Mouse (Mus musculus): ENCODE data around the gene Sf3a2. TPM values are rescaled to one million over a fixed set of nuclear protein-coding genes. Genes with fewer than 3 reads are reported as not detected.
A peak's percentile ranks its signal among the peaks of the same experiment; 100 is the strongest.

The Sf3a2 gene
- polyA plus RNA-seq, 1 experiment from 2014 or later = 77.1 TPM

DNA sequence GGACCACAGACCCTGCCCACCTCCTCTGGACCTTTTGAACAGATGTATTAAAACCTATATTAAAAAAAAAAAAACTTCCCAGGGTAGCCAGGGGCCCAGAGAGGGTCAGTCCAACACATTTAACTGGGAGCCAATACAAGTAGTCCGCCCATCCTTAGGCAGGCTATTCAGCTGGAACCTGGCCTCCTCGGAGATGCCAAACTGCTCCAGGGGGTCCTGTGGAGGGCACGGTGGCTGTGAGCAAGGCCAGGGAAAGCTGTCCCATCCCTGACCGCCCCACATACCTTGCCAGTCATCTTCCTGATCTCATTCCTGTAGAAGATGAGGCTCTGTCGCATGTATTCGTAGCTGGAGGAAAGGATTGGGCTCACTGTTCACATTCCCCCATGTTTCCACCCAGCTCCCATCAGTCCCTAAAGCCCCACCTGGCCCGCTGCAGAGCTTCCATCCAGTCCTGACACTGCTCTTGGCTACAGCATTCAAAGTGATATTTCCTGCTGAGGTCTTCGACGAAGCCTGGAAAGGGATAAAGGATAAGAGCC lies 1.6 kb upstream of the Sf3a2 start:
- peak overlapping the region; percentile 96 for H3K4me3 ChIP-seq (replicated peaks)
- H3K27me3 ChIP-seq = no peaks in the 10 kb centered on the region
- peaks cover 33% of the 10 kb centered on the region for H3K4me1 ChIP-seq
- peaks cover 66% of the 10 kb centered on the region for H3K36me3 ChIP-seq (replicated peaks)
- ATAC-seq (ENCODE audit: low FRiP score) = no peak
- WGBS = 90% methylated on average over 9 of the region's 9 CpGs
- H3K27ac ChIP-seq = no peak overlapping the region
- peak overlapping the region; percentile 89 for H3K4me2 ChIP-seq
- H3K9ac ChIP-seq = peak overlapping the region; percentile 98; the same call in 1 of the 2 replicates
- no peaks in the 10 kb centered on the region for H3K9me3 ChIP-seq

DNA sequence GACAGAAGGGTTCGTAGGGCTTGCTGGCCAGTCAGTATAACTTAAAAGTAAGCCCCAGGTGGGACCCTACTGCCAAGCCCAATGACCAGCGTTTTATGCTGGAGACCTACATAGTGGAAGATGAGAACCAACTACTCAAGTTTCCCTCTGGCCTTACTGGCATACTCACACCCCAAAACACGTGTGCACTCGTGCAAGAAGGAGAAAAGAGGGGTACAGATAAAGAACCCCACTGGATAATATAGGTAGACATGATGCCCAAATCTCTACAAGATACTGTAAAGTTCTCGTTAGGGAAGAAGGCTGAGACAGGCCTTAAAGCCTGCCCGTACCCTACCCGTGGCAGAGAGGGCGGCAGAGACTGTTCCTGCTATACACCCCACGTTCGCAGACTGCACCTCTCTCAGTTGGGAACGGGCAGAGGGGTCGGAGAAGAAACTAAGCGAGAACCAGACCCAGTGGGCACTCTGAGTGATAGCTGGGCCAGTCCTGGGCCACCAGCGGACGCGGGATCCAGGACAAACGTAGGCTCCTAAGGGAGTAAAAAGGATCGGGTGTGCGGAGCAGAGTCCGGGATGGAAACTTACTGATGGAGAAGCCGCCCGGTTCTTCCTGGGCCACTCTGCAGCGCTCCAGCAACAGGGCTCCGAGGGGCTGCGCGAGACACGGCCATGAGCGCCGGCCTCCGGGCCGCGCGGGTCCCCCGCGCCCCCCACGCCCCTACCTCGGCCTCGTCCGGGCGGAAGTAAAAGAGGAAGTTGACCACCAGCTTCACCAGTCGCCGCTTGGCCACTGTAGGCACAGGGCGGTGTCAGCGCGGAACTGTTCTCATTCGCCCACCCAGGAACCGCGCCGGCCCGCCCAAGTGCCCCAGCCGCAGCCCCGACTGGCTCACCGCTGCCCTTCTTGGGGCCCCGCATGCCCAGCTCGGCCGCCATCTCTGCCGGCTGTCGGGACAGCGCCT lies 530 bp upstream of the Sf3a2 start:
- 3% methylated on average over 59 of the region's 59 CpGs for WGBS
- H3K4me1 ChIP-seq = peaks cover 33% of the 10 kb centered on the region
- H3K27me3 ChIP-seq = no peaks in the 10 kb centered on the region
- H3K27ac ChIP-seq = peak overlapping the region; percentile 97
- peak overlapping the region; percentile 98 for H3K9ac ChIP-seq
- peak overlapping the region; percentile 89 for H3K4me2 ChIP-seq
- ATAC-seq (ENCODE audit: low FRiP score) = peak; percentile 73
- H3K36me3 ChIP-seq (replicated peaks) = peaks cover 66% of the 10 kb centered on the region
- H3K9me3 ChIP-seq = no peaks in the 10 kb centered on the region
- H3K4me3 ChIP-seq (replicated peaks) = peak overlapping the region; percentile 96

DNA sequence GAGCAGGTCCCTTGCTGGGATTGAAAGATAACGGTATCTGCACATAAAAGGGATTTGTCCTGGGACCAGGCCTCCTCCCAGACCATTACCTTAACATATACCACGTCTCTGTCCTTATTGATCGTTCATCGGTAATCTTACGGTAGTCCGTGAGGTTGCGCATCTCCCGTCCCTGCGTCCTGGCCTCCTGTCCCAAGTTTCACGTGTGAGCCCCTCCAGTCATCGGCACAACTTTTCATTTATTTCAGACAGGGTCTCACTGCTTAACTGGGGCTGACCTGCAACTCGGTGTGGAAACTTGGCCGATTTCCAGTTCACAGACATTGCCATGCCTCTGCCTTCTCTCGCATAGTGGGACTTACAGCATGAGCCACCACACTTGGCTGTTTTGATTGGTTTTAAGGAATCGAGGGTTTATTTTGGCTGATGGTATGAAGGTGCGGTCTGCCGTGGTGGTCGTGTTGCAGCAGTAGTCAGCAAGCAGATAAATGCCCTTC lies 1.1 kb downstream of the Sf3a2 start:
- no peak for ATAC-seq (ENCODE audit: low FRiP score)
- H3K4me3 ChIP-seq (replicated peaks) = peak overlapping the region; percentile 96
- 2% methylated on average over 18 of the region's 18 CpGs for WGBS
- peaks cover 66% of the 10 kb centered on the region for H3K36me3 ChIP-seq (replicated peaks)
- no peaks in the 10 kb centered on the region for H3K9me3 ChIP-seq
- H3K4me1 ChIP-seq = peaks cover 33% of the 10 kb centered on the region
- H3K27me3 ChIP-seq = no peaks in the 10 kb centered on the region
- H3K4me2 ChIP-seq = peak overlapping the region; percentile 89
- peak overlapping the region; percentile 98 for H3K9ac ChIP-seq
- H3K27ac ChIP-seq = peak overlapping the region; percentile 97

DNA sequence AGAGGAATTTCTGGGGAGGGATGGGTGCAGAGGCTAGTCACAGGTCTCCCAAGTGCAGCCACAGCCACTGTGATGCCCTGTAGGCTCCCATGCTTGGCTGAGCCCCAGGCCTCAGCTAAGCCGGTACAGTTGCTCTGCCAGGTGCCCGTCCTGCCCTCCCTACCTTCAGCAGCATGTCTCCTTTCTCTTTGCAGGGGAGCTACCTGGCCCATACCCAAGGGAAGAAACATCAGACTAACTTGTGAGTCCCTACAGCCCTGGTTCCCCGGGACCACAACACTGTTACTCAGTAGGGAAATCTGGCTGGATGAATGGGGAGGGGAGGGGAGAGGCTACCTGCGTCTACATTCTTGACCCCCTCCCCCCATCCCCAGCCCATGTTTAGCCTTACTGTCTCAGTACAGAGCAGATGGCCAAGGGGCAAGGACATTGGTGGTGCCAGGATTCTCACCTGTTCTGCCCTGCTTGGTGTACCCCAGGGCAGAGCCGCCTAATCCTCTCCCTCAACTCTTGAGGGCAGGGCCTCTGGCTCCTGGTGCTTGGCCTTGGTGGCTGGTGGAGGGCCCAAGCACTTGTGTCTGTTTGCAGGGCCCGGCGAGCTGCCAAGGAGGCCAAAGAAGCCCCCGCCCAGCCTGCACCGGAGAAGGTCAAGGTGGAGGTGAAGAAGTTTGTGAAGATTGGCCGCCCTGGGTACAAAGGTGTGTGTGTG lies 4.4 kb downstream of the Sf3a2 start:
- Histone ChIP-seq H3K27me3 (peaks cover 18% of the 10 kb centered on the region), H3K27ac (no peak overlapping the region), H3K36me3 (replicated peaks) (peaks cover 61% of the 10 kb centered on the region), H3K9me3 (no peaks in the 10 kb centered on the region), H3K9ac (no peak overlapping the region), H3K4me2 (no peak overlapping the region), H3K4me3 (replicated peaks) (no peak overlapping the region), H3K4me1 (peaks cover 37% of the 10 kb centered on the region)
- WGBS = 92% methylated on average over 10 of the region's 10 CpGs
- no peak for ATAC-seq (ENCODE audit: low FRiP score)

DNA sequence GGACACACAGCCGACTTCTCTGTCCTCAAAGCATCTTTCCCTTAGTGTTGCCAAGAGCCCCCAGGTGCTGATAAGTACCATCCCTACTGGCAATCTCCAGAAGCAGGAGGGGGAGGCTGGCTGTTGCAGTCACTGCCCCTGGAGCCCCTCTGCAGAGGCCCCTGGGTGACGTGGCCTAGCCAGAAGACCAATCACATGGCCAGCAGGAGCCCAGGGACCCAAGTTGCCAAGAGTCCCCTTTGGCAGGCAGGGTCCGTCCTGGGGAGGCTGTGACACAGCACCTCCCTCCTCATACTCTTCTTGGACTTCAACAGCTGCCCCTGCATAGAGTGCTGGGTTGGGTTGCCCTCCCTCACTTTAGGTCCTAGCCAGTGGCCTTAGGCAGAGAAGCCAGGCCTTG lies 5.0 kb downstream of the Sf3a2 start:
- 89% methylated on average over 3 of the region's 3 CpGs for WGBS
- H3K4me3 ChIP-seq (replicated peaks) = no peak overlapping the region

DNA sequence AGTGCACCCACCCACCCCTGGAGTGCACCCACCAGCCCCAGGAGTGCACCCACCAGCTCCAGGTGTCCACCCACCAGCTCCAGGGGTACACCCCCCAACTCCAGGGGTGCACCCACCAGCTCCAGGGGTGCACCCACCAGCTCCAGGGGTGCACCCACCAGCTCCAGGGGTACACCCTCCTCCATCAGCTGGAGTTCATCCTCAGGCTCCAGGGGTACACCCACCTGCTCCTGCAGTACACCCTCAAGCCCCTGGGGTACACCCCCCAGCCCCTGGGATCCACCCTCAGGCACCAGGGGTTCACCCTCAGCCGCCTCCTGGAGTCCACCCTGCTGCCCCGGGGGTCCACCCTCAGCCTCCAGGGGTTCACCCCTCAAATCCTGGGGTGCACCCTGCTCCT lies 6.3 kb downstream of the Sf3a2 start:
- Histone ChIP-seq H3K9ac (no peak overlapping the region), H3K4me1 (peaks cover 54% of the 10 kb centered on the region), H3K4me3 (replicated peaks) (no peak overlapping the region), H3K4me2 (no peak overlapping the region), H3K27me3 (peaks cover 38% of the 10 kb centered on the region), H3K9me3 (no peaks in the 10 kb centered on the region), H3K27ac (no peak overlapping the region), H3K36me3 (replicated peaks) (peaks cover 61% of the 10 kb centered on the region)
- no peak for ATAC-seq (ENCODE audit: low FRiP score)
- 88% methylated on average over 2 of the region's 2 CpGs for WGBS

More for the DNA sequence above, 5.0 kb downstream of the Sf3a2 start:
- Histone ChIP-seq H3K9ac (no peak overlapping the region), H3K4me2 (no peak overlapping the region), H3K36me3 (replicated peaks) (peaks cover 61% of the 10 kb centered on the region), H3K27ac (no peak overlapping the region), H3K27me3 (peaks cover 24% of the 10 kb centered on the region), H3K9me3 (no peaks in the 10 kb centered on the region), H3K4me1 (peaks cover 43% of the 10 kb centered on the region)
- no peak for ATAC-seq (ENCODE audit: low FRiP score)

DNA sequence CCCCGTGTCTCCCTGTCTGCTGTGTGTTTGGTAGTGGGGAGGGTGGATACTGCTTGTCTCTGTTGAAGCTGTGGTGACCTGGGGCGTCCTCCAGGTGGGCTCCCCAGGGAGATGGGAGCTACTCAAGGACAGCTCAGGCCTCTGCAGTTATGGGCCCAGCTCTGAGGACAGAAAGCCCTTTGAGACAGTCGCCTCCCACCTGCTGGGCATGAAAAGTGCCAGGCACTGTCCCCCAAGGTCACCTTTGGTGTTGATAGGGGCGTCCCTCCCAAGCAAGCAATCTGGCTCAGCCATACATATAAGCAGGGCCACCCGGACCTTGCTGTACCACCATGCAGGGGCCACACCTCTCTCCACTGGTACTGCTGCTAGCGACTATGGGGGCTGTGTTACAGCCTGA lies 6.9 kb downstream of the Sf3a2 start, which contains the start of gene Amh:
TSS of gene Amh (plus strand) at position 328 of the 400 bp plus-strand sequence.
- Histone ChIP-seq H3K4me1 (peaks cover 50% of the 10 kb centered on the region), H3K4me3 (replicated peaks) (no peak within 1 kb of the TSS), H3K36me3 (replicated peaks) (peaks cover 61% of the 10 kb centered on the region), H3K27ac (no peak within 1 kb of the TSS), H3K27me3 (peaks cover 43% of the 10 kb centered on the region), H3K9ac (peak within 1 kb of the TSS; percentile 13; the same call in 1 of the 2 replicates), H3K4me2 (no peak within 1 kb of the TSS), H3K9me3 (no peaks in the 10 kb centered on the region)
- WGBS = 67% methylated on average over 6 of the region's 6 CpGs
- no peak for ATAC-seq (ENCODE audit: low FRiP score)

DNA sequence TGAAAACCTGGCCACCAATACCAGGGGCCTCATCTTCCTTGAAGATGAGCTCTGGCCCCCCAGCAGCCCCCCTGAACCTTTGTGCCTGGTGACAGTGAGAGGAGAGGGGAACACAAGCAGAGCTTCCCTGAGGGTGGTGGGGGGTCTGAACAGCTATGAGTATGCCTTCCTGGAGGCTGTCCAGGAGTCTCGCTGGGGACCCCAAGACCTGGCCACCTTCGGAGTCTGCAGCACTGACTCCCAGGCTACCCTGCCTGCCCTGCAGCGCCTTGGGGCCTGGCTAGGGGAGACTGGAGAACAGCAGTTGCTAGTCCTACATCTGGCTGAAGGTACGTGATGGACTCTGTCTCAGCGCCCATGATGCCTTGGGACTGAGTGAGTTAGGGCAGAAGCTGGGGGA lies 7.3 kb downstream of the Sf3a2 start:
- Histone ChIP-seq H3K4me3 (replicated peaks) (no peak overlapping the region), H3K27me3 (peaks cover 47% of the 10 kb centered on the region), H3K9me3 (no peaks in the 10 kb centered on the region), H3K4me1 (peaks cover 50% of the 10 kb centered on the region), H3K4me2 (no peak overlapping the region), H3K27ac (no peak overlapping the region), H3K9ac (no peak overlapping the region), H3K36me3 (replicated peaks) (peaks cover 57% of the 10 kb centered on the region)
- no peak for ATAC-seq (ENCODE audit: low FRiP score)
- 81% methylated on average over 5 of the region's 5 CpGs for whole genome bisulfite sequencing

DNA sequence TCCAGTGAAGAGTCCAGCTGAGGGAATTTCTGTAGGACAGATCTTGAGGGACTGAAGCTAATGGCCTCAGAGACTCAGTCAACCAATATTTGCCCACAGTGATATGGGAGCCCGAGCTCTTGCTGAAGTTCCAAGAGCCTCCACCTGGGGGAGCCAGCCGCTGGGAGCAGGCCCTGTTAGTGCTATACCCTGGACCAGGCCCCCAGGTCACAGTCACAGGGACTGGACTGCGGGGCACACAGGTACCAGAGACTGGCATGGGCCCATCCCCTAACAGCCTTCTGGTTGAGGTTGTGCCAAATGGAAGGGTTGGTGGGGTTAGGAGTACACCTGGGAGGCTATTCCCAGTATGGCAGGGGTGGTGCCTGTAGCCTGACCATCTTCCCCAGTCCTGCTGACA lies 7.9 kb downstream of the Sf3a2 start:
- H3K4me2 ChIP-seq = no peak overlapping the region
- peak overlapping the region; percentile 13; the same call in 1 of the 2 replicates for H3K9ac ChIP-seq
- H3K4me1 ChIP-seq = peaks cover 47% of the 10 kb centered on the region
- peaks cover 51% of the 10 kb centered on the region for H3K36me3 ChIP-seq (replicated peaks)
- H3K9me3 ChIP-seq = no peaks in the 10 kb centered on the region
- no peak overlapping the region for H3K4me3 ChIP-seq (replicated peaks)
- peaks cover 53% of the 10 kb centered on the region for H3K27me3 ChIP-seq
- H3K27ac ChIP-seq = no peak overlapping the region
- WGBS = 25% methylated on average over 3 of the region's 3 CpGs
- ATAC-seq (ENCODE audit: low FRiP score) = peak; percentile 32

DNA sequence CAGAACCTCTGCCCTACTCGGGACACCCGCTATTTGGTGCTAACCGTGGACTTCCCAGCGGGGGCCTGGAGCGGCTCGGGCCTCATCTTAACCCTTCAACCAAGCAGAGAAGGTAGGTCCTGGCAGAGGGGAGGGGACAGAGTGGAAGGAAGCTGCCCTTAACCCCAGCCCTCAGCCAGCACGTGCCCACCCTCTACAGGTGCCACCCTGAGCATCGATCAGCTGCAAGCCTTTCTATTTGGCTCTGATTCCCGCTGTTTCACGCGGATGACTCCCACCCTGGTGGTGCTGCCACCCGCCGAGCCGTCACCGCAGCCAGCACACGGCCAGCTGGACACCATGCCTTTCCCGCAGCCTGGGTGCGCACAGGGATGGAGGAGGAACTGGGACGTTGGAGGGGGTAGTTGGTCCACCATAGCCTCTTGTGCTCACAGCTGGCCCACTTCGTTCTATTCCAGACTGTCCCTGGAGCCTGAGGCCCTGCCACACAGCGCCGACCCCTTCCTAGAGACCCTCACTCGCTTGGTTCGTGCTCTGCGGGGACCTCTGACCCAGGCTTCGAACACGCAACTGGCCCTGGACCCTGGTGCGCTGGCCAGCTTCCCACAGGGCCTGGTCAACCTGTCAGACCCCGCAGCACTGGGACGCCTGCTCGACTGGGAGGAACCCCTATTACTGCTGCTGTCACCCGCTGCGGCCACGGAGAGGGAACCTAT lies 8.5 kb downstream of the Sf3a2 start:
- Histone ChIP-seq H3K9ac (peak overlapping the region; percentile 66), H3K27ac (peak overlapping the region; percentile 75), H3K27me3 (peaks cover 57% of the 10 kb centered on the region), H3K4me2 (peak overlapping the region; percentile 95), H3K4me3 (replicated peaks) (peak overlapping the region; percentile 52), H3K4me1 (peaks cover 47% of the 10 kb centered on the region), H3K9me3 (no peaks in the 10 kb centered on the region), H3K36me3 (replicated peaks) (peaks cover 45% of the 10 kb centered on the region)
- ATAC-seq (ENCODE audit: low FRiP score) = peak; percentile 13; the same call in 1 of the 2 replicates
- 44% methylated on average over 34 of the region's 34 CpGs for WGBS

DNA sequence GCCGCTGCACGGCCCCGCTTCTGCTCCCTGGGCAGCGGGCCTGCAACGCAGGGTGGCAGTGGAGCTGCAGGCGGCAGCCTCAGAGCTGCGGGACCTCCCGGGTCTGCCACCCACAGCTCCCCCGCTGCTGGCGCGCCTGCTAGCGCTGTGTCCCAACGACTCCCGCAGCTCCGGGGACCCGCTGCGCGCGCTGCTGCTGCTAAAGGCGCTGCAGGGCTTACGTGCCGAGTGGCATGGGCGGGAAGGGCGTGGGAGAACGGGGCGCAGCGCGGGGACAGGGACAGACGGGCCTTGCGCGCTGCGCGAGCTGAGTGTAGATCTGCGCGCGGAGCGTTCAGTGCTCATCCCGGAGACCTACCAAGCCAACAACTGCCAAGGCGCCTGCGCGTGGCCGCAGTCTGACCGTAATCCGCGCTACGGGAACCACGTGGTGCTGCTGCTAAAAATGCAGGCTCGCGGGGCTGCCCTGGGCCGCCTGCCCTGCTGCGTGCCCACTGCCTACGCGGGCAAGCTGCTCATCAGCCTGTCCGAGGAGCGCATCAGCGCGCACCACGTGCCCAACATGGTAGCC lies 9.1 kb downstream of the Sf3a2 start:
- Histone ChIP-seq H3K27me3 (peaks cover 57% of the 10 kb centered on the region), H3K9me3 (no peaks in the 10 kb centered on the region), H3K9ac (peak overlapping the region; percentile 66), H3K4me3 (replicated peaks) (peak overlapping the region; percentile 52), H3K36me3 (replicated peaks) (peaks cover 38% of the 10 kb centered on the region), H3K4me1 (peaks cover 47% of the 10 kb centered on the region), H3K27ac (peak overlapping the region; percentile 75), H3K4me2 (peak overlapping the region; percentile 95)
- ATAC-seq (ENCODE audit: low FRiP score) = peak; percentile 85
- 1% methylated on average over 55 of the region's 58 CpGs for WGBS
